Mouse (Mus musculus) spleen, adult 2 months (tissue): Measurements from ENCODE around the gene Krt1.

Experiments used
- CTCF ChIP-seq: fragments of 200-500 bp; IDR thresholded peaks from 2 replicates; pipeline ENCODE4 v1.5.1; 2011; ENCODE audit warnings: mild to moderate bottlenecking, inconsistent platforms; ENCODE audit not compliant: insufficient read depth, insufficient read length, insufficient replicate concordance; ENCODE audit errors: extremely low read depth
- POLR2A ChIP-seq: fragments of 200-500 bp; IDR thresholded peaks from 2 replicates; pipeline ENCODE4 v1.6.1; 2011; ENCODE audit warnings: low read depth, low read length, inconsistent platforms

GRCm38 (mm10) chr15:101858673-101859425 is 8.3 kb upstream of the Krt1 start:
- TF ChIP-seq POLR2A (no peak), CTCF (no peak)
